Mouse (Mus musculus) left cerebral cortex, postnatal 36 days (tissue): ENCODE measurements around the gene Zfp644. TPM values are rescaled to one million over a fixed set of nuclear protein-coding genes. Genes with fewer than 3 reads are reported as not detected.
"Not testable (repeated sequence)": the region's sequence is repeated elsewhere in the genome, so short reads cannot be mapped to it uniquely, and the experiment has no call there.

Source experiments
- DNase-seq, 2 experiments: peaks; one replicate each; pipeline ENCODE4 v3.0.0; 2021 to 2022; ENCODE audit warnings: low spot score in 2 of 2, mixed read lengths in 1 of 2
- intact Hi-C: fragments of 180-260 bp; cut with DNase I; formaldehyde crosslinking; loops from one replicate; pipeline ENCODE4 v1.15.1; 2025
- total RNA-seq, 2 experiments: library from RNA; stranded (reverse); gene quantifications; 2 replicates each; pipeline ENCODE4 v1.2.3; 2021

The Zfp644 gene
- 100 to 1,000 TPM; 102 to 116 TPM for total RNA-seq

DNA sequence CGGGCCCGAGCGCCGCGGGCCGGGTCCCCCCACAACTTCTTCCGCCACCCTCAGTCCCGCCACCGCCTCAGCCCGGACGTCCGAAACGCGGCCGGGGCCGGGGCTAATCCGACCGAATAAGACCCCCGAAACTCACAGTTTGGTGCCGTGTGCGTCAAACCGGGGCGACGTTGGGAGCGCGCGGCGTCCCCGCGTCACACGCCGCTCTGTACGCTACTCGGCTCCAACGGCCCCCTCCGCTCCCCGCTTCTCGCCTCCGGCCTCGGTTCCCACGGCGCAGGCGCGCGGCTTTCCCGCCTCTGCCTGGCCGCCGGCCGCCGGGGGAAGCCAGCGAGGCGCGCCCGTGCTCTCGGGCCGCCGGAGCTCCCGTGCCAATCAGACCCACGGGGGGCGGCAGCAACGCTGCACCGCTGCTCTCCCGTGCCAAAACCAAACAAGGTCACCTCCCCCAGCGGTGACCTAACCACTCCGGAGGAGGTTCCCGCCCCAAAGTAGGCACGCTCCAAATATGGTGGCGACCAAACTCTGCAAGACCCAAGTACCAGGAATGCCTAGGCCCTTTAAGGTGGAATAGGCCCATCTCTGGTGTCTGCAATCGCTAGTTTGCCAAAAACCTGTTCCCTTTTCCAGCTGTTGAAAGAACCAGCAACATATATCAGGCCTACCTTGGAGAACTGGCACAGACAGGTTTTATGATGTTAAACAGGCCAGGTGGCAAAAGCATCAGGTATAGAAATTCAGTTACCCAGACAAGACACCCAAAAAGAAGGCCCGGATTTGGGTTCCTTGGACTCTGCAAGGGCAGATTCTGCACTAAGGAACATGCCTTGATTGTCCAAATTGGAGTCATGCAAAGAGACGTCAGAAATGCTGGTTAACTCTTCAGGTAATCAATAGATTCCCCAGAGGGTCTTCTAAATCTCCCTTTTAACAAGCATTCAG, at the start of gene Zfp644:
Gene Zfp644, minus strand, starts transcription at position 892 of the 942 bp plus-strand sequence.
- intact Hi-C loops: loop anchor here (5.0 kb wide), 1 partner anchor 106 kb away; no protein-coding TSS in a partner anchor
- DNase-seq: peak; percentile 92 to 93

DNA sequence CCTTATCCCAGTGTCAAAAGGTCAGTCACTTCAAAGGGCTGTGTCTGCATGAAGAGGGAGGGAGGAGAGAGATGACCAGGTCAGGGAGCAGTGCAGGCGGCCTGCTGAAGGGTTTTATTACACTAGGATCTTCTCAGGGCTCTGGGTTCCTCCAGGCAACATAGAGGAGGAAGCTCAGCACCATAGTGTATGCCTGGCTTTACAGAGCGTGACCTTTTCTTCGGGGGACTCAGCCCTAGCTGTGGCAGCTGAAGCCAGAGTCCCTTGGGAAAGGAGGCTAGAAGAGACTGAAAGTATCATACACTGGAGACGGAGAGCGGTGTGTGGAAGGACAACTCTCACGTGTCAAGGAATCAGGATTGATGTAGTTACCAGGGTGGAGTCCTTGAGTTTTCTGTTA, 42.6 kb upstream of the Zfp644 start:
- intact Hi-C loops: no loop called here
- no peak for DNase-seq

DNA sequence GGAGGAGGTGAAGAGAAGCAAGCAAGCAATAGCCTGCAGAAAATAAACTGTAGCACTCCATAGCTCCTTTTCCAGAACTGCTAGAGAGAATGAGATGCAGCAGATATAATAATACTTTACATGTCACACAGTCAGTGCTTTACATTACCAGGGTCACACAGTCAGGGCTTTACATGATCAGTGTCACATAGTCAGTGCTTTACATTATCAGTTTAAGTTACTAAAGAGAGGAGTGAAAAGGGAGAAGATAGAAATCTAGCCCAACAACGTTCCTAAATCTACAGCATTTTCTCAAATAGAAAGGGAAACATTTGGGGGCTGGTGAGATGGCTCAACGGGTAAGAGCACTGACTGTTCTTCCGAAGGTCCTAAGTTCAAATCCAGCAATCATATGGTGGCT, 26.4 kb upstream of the Zfp644 start:
- intact Hi-C loops: no loop called here
- DNase-seq: no peak

DNA sequence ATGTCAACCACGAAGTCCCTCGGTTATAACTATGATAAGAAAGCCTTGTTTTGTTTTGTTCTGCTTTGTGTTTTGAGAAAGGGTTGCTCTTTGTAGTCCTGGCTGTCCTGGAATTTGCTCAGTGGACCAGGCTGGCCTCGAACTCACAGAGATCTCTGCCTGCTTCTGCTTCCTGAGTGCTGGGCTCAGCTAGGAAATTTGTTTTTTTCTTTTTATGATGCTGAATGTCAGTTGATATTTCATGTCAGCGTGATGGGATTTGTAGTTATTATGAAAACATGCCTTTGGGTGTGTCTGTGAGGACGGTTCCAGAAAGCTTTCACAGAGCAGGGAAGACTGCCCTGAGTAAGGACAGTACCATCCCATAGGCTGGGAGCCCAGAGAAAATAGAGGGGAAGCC, 25.7 kb upstream of the Zfp644 start:
- intact Hi-C loops: no loop called here
- no peak for DNase-seq

DNA sequence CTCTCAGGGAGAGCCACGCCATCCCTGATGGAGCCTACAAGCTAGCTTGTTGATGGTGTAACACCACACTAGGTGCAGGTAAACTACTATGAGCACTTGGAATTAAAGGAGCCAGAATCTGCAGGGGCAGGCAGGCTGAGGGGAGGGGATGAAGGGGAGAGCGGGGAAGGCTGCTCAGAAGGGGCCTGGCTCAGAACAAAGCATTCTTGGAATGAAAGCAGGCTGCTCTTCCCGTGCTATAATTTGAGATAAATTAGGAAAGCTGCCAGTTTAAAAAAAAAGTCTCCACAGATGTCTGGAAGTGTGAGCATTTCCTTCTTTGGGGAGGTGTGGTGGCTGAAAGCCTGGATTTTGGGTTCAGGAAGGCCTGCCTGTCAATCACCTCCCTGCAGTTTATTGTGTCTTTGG, 14.8 kb upstream of the Zfp644 start:
- intact Hi-C loops: no loop called here
- DNase-seq: peak; percentile 10 to 14

DNA sequence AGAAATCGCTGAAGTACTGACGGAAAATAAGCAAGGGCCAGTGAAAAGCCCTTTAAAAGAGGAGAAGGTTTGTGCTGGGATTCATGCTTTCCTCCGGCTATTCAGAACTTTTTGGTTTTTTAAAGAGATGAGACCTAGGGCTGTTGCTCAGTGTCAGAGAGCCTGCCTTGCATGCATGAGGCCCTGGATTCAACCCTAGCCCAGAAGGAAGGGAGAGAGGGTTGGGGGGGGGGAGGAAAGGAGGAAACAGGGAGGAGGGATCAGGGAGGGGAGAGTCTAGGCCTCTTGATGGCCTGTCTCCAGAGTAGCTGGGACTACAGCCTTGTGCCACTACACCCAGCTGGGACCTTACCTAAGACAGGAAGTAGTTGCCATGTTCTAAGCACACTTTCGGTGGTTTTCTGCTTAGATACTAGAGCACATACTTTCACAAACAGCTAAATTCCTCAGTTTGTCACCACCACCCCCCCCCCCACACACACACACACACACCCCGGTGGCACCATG, 14.2 kb upstream of the Zfp644 start:
- no peak for DNase-seq
- intact Hi-C loops: no loop called here

DNA sequence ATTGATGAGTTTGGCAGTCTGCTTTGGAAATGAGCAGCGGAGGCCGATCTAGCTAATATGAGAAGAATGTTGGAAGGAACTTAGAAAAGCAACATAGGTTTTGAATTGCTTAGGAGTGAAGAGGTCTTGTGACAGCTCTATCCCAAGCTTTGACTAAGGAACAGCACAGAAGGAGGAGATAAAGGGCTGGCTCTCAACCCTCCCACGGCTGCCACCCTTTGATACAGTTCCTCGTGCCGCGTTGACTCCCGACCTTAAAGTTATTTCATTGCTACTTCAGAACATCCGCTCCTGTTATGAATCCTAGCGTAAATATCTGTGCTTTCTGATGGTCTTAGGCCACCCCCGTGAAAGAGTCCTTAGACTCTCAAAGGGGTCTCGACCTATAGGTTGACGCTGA, 13.5 kb upstream of the Zfp644 start:
- no peak for DNase-seq
- intact Hi-C loops: no loop called here

GRCm38 (mm10) chr5:106710085-106710409, 13.0 kb upstream of the Zfp644 start:
- intact Hi-C loops: no loop called here
- DNase-seq: no peak

DNA sequence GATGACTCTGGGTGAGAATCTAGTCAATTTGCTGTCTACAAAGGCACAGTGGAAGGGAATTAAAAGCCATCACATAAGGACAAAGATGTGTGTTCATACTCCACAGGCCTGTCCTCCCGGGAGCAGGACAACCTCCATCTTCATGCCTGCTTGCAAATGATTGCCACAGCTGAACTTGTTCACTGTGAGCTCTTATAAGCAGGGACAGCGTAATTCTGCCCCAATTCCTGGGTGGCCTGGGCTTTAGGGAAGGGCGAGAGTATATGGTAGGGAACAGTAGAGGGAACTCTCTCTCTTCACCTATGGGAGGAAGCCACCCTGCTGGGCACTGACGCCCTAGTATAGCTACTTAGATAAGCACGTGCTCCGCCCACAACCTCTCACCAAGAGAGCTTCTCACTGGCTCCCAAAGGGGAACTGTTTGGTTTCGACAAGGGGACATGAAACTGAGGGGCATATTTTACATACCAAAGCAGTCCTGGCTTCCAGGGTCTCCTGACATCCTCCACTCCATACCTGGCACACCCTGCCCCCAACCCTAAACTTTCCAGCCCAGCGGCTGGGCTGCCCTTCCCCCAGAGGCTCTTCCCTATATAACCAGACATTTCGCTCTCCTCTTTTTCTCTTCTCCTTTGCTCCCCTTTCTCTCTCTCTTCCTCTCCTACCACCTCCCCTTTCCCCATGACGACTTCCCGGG, 12.4 kb upstream of the Zfp644 start:
- intact Hi-C loops: no loop called here

GRCm38 (mm10) chr5:106706363-106706762, 9.3 kb upstream of the Zfp644 start:
- intact Hi-C loops: no loop called here
- no peak for DNase-seq

More for the DNA sequence above, 12.4 kb upstream of the Zfp644 start:
- DNase-seq: no peak

DNA sequence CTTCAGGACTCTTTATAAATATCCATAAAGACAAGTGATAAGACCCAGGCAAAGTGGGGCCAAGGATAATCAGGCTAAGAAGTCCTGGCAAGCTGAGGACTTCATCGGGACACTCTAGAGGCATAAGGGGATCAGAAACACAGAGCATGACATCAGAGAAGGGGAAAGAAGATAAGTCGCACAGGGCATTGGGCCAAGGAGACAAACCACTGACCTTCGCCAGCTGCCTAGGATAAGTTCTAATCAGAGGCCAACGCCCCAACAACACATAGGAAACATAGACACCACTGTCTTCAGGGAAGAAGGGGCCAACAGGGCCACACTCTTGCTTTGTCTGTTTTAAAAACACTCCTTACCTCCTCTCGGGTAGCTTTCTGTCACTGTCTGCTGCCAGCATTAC, 8.1 kb upstream of the Zfp644 start:
- no peak for DNase-seq
- intact Hi-C loops: no loop called here

- intact Hi-C loops: loop anchor here (5.0 kb wide), 1 partner anchor 106 kb away; no protein-coding TSS in a partner anchor
- DNase-seq: no peak
Observed at GRCm38 (mm10) chr5:106695681-106696395, 1.2 kb downstream of the Zfp644 start.

- intact Hi-C loops: loop anchor here (5.0 kb wide), 1 partner anchor 107 kb away; no protein-coding TSS in a partner anchor
- no peak for DNase-seq
Observed at GRCm38 (mm10) chr5:106695141-106695540, 1.9 kb downstream of the Zfp644 start.

DNA sequence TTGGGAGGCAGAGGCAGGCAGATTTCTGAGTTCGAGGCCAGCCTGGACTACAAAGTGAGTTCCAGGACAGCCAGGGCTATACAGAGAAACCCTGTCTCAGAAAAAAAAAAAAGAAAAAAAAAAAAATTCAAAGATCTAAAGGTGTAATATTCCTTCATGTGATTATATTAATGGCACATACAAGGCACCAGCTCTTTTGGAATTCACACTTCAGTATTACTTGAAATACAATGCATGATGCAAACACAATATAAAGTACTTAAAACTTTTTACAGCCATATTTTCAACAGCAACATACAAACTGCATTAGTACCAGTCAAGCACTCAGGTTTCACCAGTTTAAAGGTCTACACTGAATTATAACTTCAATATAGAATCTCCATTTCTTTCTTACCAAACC, 2.4 kb downstream of the Zfp644 start:
- DNase-seq: no peak
- intact Hi-C loops: loop anchor here (5.0 kb wide), 1 partner anchor 108 kb away; no protein-coding TSS in a partner anchor

- intact Hi-C loops: no loop called here
- DNase-seq: no peak
Observed at GRCm38 (mm10) chr5:106693034-106693433, 4.1 kb downstream of the Zfp644 start.

DNA sequence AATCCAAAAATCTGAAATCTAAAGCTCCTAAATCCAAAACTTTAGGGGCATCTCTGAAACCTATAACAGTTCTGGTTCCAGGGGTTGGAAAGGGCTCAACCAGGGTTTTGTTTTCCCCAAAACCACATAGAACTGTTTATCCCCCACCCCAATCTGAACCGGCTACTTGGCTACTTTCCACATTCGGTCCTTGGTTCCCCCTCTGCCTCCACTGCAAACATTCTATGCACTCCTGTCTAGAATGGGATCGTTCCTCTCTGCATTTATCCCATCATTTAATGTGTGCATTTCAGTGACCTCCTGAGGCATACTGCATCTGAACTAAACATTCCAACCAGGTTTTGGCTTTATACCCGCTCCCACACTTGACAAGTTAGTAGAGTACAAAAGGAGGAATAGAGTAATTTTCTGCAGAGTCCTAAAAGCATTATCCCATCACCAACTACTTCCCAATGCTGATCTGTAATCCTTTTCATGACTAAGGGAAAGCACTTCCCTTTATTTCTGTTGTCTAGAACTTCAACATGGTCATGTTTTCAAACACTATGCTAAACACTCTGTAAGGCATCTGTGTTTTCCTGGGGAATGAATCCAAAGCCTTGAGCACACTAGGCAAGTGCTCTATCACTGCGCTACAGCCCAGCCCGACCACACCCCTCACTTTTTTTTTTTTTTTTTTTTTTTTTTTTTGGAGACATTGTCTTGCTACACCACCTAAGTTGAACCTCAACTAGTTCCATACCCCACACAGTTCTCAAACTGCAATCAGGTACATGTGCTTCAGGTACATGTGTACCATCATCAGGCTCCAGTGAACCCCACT, 16.2 kb downstream of the Zfp644 start:
- intact Hi-C loops: no loop called here
- DNase-seq: no peak

DNA sequence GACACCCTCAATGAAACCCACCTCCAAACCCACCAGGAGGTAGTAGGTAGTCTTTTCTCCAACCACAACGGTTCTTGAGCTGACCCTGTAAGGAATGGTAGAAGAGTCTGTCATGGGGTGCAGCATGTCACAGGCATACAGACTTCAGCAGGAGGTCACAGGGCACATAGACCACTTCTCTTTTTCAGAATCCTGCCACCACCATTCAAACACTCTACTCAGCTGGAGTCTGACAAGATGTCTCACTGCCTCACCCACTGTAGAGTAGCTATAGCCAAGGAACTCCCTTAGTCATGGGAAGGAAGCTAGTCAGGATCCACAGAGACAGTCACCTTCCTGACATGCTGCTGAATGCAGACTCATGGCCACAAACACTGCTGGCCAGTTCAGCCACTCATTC, 17.4 kb downstream of the Zfp644 start:
- DNase-seq: no peak
- intact Hi-C loops: no loop called here

GRCm38 (mm10) chr5:106678823-106679222, 18.3 kb downstream of the Zfp644 start:
- intact Hi-C loops, DNase-seq: not testable (repeated sequence)

- no peak for DNase-seq
- intact Hi-C loops: no loop called here
Observed at GRCm38 (mm10) chr5:106676784-106677183, 20.3 kb downstream of the Zfp644 start.
